Mouse (Mus musculus): ENCODE data around the gene Itsn1.

The Itsn1 gene

DNA sequence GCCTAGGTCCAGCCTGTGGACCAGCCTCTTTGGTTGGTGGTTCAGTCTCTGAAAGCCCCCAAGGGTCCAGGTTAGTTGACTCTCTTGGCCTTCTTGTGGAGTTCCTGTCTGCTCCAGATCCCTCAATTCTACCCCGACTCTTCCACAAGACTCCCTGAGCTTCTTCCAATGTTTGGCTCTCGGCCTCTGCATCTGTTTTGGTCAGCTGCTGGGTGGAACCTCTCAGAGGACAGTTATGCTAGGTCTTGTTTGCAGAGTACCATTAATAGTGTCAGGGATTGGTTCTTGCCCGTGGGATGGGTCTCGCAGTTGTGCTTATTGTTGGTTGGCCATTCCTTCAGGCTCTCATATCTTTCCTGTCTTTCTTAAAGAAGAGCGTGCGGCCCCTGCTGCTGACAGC is 39.5 kb downstream of the Itsn1 start:
- no peak for DNase-seq (ENCODE audit: low spot score in 2 of 2)

DNA sequence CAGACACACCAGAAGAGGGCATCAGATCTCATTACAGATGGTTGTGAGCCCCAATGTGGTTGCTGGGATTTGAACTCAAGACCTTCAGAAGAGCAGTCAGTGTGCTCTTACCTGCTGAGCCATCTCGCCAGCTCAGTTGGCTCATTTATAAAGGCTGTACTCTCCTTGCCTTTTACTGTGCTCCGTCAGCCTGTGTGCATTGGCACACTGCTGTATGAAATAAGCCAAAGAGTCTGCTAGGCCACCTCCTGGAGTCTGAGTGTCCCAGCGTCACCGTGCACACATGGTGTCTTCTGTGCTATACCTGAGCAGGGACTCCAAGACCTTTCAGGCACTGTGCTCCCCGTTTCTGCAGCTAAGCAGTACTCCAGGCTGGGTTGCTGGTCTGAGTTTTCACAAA is 40.8 kb downstream of the Itsn1 start:
- no peak for DNase-seq (ENCODE audit: low spot score in 2 of 2)

DNA sequence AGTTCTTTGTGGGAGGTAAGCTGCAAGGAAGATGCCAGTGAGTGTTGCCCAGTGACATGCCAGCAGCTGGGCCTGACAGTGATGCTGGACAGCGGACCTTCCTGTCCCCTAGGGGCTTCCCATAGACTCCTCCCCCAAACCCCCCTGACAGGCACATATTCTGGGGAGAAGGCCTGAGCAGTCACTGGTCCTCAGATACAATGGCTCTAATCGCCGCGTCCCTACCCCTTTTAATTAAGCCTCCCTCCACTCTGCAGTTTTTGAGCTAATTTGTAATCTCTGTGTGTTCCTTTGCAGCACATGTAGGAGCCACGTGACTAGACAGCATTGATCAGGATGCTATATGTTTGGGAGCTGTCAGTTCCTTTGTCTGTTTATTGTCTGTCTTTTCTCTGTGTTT is 41.6 kb downstream of the Itsn1 start:
- no peak for DNase-seq (ENCODE audit: low spot score in 2 of 2)

DNA sequence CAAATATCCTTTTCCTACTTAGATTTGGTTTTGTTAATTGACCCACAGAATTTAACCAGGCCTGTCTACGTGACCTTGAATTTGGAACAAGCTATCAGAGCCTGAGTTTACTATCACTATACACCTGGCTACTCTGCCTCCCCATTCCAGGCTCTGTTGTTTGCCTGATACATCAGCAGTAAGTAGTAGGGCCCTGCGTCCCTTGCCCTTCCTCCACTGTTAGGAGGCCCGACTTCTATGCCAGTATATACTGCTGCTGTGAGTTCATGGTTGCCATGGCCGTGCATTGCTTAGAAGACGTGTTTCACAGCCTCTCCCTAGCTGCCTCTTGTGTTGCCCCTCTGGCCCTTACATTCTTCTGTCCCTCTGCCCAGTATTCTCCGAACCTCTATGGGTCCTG is 42.3 kb downstream of the Itsn1 start:
- no peak for DNase-seq (ENCODE audit: low spot score in 2 of 2)

DNA sequence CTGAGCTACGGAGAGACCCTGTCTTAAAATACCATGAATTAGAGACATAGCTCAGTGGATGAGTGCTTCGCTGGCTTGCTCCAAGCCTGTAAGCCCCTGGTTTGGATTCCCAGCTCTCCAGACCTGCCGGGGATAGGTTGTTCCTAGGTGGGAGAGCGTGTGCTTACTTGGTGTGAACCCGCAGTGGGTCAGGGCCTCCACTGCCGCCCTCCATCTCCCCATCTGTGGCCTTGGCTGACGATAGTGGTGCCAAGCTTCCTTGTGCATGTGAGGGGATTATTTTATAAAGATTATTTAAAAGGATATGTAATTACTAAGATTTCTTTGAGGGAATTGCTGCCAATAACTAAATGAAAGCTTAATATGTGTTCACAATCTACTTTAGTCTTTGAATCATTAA is 43.5 kb downstream of the Itsn1 start:
- DNase-seq (ENCODE audit: low spot score in 2 of 2): no peak

DNA sequence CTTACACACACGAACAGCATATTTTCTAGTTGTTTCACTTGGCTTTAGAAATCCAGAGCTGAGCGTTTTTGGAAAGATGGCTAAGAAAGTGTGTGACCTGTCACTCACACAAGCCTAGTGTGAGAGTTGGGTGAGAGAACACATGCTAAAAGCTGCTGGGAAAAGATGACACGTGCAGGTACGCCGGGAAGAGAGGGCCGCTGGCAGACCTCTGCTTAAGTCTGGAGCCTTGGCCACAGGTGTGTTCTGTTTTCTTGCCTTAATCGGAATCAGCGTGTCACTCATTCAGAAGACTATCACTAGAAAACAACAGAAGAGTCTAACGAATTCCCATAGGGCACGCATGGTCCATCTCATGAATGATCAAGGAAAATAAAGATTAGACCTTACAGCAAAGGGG is 50.5 kb downstream of the Itsn1 start:
- DNase-seq (ENCODE audit: low spot score in 2 of 2): no peak

DNA sequence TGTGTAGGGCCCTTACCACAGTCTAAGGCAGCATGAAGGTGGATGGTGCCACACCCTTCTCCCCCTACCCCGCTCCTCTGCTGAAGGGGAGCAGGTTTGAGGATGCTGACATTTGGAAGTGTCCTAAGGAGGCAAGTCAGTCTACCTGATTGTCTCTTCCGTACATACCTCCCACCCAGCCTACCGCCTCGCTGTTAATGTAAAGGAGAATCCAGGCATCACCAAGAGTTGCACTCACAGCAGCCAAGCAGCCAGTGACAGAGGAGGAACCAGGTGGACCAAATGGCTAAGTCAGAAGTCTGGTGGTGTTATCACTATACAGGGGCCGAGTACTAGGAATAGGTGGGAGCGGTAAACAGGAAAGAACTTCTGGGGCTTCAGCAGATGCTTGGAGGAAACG is 51.1 kb downstream of the Itsn1 start:
- DNase-seq (ENCODE audit: low spot score in 2 of 2): no peak

DNA sequence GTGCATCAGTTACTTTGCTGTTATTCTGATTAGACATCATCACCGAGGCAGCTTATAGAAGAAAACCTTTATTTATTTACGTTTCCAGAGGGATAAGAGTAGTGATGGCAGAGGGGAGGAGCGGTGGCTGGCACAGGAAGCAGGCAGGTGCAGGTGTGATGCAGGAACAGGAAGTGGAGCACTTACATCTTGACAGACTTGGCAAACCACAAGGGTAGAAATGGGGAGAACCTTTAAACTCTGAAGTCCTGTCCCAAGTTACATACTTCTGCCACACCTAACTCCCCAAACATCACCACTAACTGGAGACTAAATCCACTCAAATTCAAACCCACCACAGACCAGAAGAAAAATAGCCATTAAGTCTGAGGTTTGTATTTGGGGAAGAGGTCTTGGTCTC is 51.7 kb downstream of the Itsn1 start:
- DNase-seq (ENCODE audit: low spot score in 2 of 2): peak; percentile 53 to 70

DNA sequence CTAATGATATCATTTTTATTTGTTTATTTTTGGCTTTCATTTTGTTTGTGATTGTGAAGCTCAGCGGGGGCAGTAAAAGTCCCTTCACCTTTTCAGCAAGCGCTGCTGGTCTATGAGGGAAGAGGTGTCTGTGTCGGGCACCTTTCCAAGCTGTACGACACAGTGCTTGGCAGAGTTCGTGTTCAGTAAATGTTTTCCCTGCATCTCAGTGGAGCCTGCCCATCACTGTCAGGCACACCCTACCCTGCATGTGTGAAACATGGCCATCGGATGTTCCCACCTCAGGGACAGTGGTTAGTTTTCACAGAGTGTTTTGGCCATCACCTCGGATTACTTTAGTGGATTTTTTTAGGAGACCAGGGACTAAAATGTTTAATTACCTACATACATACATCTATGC is 54.1 kb downstream of the Itsn1 start:
- DNase-seq (ENCODE audit: low spot score in 2 of 2): no peak

DNA sequence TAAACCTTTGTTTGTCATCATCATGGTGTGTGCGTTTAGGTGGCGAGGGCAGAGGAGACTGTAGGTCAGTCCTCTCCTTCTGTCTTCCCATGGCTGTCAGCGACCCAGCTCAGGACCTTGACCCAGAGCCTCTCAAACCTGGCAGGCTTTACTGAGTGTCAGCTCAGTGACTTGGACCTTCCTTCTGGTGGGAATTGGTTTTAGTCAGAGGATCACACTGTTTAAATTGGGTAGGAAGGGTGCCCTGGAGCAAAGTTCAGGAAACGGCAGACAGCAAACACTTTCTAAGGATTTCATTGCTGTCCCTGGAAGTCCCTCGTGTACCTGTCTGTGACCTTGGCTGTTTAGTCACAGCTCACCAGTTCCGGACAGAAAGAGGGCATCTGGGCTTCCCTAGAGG is 55.2 kb downstream of the Itsn1 start:
- DNase-seq (ENCODE audit: low spot score in 2 of 2): no peak

DNA sequence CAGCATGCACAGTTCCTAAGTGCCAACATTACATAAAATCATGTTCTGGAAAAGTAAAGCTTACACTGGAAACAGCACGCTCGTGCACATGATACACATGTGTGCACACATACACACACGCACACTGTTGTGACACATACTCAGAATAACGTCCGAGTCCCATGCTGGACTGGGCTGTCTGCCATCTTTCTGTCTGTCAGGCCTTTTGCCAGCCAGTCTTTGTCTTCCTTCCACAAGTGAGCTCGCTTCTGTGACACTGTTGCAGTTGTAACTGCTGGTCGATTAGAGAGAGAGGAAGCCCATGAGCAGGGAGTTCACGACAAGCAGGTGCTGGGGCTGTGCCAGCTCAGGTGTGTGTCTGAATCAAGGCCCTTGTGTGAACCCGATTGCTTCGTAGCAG is 57.3 kb downstream of the Itsn1 start:
- DNase-seq (ENCODE audit: low spot score in 2 of 2): no peak

DNA sequence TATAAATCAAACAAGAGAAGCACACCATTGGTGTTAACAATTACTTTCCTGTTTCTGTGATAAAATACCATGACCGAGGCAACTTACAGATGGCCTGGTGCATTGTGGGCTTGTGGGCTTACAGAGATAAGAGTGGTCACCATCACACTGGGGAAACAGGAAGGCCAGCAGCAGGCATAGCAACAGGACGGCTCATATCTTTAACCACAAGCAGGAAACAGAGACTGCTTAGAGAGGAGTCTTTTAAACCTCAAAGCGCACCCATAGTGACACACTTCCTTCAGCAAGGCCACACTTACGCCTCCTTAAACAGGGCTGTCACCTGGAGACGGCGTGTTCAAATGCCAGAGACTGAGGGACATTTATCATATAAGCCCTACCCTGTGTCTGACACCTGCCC is 60.6 kb downstream of the Itsn1 start:
- DNase-seq (ENCODE audit: low spot score in 2 of 2): peak; percentile 80 to 89

DNA sequence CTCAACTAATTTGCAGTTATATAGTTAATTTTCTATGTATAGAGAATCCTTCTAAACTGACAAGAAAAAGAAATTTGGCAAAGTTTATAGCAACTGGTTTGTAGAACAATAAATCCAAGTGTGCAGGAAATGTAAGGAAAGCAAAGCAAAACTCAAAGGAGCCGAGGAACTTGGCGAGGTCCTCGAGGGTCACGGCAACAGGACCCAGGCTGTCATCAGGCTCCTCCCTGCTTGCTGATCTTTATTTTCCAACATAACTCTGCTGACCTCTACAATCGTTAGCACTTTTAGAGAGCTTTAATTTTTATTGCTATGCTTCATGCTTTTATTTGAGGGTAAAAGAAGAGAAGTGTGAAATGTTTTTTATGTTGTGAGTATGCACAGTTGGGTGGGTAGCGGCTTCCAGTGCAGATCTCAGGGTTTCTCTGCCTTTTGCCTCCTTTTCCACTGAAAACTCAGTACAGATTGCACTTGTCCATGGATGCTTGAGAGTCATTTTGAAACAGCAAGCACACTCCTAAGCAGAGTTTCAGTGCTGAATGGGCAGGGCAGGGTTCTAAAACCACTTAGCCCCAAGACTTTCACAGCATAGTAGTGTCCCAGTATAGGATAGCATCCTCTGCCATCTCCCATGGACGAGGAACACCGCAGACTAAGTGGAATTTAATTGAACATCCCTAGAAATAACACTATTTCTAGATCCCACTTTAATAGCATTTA is 63.6 kb downstream of the Itsn1 start:
- no peak for DNase-seq (ENCODE audit: low spot score in 2 of 2)

DNA sequence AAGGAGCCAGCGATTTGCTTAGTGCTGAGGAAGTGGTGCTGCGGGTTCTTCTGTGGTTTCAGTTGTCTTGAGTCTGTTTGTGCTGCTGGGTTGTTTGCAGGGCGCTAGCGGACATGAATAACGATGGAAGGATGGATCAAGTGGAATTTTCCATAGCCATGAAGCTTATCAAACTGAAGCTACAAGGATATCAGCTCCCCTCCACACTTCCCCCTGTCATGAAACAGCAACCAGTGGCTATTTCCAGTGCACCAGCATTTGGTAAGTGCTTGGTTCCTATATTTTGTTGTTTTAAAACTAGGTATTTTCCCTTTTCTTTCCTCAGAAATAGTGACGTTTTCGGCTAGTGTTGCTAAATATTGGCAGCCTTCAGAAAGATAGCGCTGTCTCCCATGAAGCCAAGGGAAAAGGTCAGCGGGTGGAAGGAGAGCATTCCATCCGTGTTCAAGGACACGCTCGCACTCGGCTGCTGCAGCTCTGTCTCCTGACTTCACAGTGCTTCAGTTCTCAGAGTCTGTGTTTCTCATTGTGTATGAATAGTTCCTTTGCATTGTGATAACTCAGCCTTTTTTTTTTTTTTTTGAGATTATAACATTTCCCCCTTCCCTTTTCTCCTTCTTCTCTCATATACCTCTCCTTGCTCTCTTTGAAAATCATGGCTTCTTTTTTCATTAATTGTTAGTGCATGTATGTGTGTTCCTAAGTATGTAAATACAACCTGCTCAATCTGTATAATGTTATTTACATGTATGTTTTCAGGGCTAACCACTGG is 64.6 kb downstream of the Itsn1 start:
- peak; percentile 22 to 35 for DNase-seq (ENCODE audit: low spot score in 2 of 2)

DNA sequence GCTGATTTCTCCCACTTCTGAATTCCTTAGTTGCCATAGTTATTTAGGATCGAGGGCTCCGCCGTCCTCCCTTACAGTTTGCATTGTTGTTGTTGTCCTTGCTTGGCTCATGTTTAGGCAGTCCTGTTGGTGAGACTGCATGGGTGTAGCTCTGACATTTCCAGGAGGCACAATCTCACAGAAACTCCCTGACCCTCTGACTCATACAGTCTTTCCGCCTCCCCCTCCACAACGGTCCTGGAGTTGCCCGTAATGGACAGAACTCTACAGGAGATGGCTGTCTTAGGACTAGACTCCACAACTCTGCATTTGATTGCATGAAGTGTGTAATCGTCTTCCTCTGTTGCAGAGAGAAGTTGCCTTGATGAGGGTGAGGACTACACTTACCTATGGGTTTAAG is 65.2 kb downstream of the Itsn1 start:
- DNase-seq (ENCODE audit: low spot score in 2 of 2): no peak

DNA sequence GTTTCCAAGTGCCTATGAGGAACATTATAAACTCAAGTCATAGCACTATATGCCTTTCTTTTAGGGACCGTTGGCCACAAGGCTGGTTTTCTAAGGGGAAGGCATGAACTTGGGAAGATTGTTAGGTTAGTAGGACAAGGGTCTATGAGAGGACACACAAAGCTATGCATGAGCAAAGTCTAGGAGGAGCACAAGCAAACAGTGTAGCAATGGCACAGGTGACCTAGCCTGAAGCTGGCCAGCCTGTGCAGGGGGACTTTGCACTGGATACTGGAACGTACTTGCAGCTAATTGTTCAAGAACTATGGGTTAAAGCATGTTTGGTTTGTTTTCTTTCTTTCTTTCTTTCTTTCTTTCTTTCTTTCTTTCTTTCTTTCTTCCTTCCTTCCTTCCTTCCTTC is 66.0 kb downstream of the Itsn1 start:
- no peak for DNase-seq (ENCODE audit: low spot score in 2 of 2)

DNA sequence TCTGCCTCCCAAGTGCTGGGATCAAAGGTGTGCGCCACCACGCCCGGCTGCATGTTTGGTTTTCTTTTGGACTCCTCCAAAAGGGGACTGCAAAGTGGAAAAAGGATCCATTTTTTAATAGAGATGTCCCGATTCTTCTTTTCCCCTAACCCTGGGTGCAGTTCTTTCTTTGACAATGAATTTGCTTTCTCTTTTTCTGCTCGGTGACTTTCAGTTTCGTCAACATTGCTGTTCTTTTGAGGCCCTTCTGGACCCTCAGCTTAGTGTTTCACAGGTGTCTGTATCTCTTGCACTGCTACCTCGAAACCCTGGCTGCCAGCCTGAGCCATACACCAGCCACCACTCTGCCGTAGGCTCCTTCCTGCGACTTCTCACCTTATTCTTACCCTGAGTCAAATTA is 66.5 kb downstream of the Itsn1 start:
- no peak for DNase-seq (ENCODE audit: low spot score in 2 of 2)

DNA sequence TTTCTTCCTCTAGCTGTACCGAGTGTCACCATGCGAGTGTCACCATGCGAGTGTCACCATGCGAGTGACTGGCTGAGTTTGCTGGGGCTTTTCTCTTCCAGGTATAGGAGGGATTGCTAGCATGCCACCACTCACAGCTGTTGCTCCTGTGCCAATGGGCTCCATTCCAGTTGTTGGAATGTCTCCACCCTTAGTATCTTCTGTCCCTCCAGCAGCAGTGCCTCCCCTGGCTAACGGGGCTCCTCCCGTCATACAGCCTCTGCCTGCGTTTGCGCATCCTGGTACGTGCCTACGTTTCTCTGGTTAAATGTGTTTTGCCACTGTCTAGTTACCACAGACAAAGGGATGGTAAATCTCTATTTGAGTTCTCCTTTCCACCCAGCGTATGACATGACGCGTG is 72.3 kb downstream of the Itsn1 start:
- no peak for DNase-seq (ENCODE audit: low spot score in 2 of 2)

DNA sequence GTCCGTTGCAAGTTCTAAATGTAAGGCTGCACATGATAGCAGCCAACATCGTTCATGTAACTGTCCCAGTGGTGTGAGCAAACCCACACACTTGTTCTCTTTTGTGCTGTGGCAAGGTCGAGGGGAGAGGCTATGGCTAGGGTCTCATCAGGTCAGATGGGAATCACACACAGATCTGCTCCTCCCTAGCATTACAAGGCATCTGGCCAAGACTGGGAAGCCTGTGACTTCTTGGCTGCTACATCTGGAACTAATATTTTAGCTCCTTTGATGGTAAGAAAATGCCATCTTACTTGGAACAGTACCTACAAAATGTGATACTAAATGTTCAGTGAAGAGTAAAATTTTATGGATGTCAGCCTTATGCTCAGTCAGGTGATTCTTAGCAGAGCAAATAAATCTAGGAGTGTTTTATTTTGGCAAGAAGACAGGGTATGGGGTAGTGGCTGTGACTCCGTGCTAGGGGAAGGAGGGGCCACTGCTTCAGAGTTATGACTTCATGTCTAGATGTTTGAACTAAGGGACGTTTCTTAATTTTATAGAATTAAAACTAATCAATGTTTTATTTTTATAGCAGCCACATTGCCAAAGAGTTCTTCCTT is 73.5 kb downstream of the Itsn1 start:
- no peak for DNase-seq (ENCODE audit: low spot score in 2 of 2)

DNA sequence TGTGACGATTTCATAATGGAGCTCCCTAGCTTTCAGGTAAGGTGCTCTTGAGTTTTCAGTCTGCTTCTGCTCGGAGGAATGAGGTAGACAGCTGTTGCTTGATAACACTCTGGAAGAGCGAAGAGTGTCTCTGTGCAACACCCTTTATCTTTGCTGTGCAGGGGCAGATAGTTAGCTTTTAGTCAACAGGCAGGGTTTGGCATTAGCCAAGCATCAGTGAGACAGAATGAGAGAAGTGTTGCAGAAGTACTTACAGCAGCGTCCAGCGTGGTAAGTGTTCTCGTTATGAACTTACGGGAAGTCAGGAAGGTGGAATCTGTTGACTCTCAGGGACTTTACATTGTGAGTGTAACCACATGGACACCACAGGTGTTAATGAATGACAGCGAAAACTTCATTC is 75.3 kb downstream of the Itsn1 start:
- DNase-seq (ENCODE audit: low spot score in 2 of 2): no peak

DNA sequence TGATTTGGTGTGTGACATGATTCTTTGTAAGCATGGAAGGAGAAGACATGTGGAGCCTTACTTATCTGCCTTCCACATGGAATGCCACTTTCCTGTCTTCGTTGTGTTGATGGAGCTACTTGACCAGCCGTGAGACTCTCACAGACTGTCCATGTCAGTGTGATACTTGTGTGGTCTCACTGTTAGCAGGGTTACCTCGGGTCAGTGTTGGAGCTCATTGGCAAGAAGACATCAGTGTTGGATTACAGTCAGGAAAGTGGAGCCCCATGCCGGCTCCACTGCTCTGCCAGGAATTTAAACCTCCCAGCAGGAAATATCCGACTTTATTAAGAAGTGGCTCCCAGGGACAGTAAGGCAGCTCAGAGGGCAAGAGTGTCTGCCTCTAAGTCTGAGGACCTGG is 75.8 kb downstream of the Itsn1 start:
- no peak for DNase-seq (ENCODE audit: low spot score in 2 of 2)

DNA sequence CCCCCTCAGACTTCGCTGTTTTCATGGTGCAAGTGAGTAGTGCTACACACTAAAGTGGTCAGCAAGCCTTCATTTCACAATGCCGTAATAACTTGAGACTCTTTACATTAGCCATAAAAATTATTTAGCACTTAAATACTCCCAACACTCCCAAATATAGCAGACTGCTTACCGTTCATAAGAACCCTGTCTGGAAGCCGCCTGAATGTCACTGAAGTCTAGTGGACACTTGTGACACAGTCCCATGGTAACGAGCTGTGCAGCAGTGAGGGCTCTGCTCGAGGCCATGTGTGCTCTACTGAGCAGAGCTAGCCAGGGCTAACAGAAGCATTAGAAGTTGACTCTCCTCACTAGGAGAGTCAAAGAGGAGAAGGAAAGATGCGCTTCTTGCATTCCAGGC is 81.2 kb downstream of the Itsn1 start:
- DNase-seq (ENCODE audit: low spot score in 2 of 2): no peak

DNA sequence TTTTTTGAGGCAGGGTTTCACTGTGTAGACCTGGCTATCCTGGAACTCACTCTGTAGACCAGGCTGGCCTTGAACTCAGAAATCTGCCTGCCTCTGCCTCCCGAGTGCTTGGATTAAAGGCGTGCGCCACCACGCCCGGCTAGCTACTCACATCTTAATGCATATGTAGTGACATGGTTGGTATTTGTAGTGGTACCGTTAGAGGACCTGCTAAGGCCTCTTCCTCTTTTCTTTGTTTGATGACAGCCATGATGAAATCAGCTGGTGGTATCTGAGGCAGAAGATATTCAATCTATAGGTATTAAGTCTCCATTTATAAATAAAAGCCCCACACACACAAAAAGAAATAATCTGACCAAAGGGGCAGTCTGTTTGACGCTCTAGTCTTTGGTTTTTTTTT is 82.3 kb downstream of the Itsn1 start:
- DNase-seq (ENCODE audit: low spot score in 2 of 2): no peak
